Mouse (Mus musculus): ENCODE measurements around the gene Dbndd2. TPM values are rescaled to one million over a fixed set of nuclear protein-coding genes. Genes with fewer than 3 reads are reported as not detected.

The Dbndd2 gene
- polyA plus RNA-seq, 2 experiments = 4.0 to 5.8 TPM

DNA sequence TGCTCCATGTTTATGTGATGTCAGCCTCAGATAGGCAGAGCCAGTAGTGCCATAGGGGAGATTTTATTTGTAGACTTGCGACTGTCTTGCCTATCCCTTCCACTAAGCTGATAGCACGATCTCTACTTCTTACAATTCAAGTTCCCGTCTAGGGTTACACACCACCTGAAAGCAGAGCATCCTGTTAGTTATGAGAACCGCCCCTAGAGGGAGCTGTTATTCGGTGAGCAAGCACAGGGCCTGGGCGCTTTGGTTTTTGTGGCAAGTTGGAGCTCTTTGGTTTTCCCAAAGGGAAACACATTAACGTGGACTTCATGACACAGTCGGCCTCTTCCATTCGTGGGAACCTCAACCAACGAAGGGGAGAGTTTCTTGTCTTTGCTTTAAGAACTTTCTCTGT lies 15.7 kb upstream of the Dbndd2 start:
- no peak overlapping the region for H3K27ac ChIP-seq
- H3K4me3 ChIP-seq (ENCODE audit: insufficient read depth in 1 of 2, low read depth in 2 of 2, low read length in 2 of 2) = no peak overlapping the region
- TF ChIP-seq EP300 (IDR thresholded peaks at IDR 0.05; ENCODE audit: low read depth) = no peak
- TF ChIP-seq CTCF (IDR thresholded peaks at IDR 0.05; ENCODE audit: low read depth) = peak; percentile 73
- H3K4me1 ChIP-seq (replicated peaks; ENCODE audit: control insufficient read depth in 2 of 2, insufficient read depth in 2 of 2, low read length in 1 of 2) = peaks cover 0 to 4% of the 10 kb centered on the region in 2 experiments; a peak in 1 of 4 replicates
- no peak overlapping the region for H3K4me2 ChIP-seq (ENCODE audit: low read depth)
- 16% methylated on average over 10 of the region's 10 CpGs for WGBS (ENCODE audit: insufficient replicate concordance)
- no peaks in the 10 kb centered on the region for H3K36me3 ChIP-seq (replicated peaks; ENCODE audit: control insufficient read depth, insufficient read depth, low read depth)
- ATAC-seq (ENCODE audit: insufficient read depth) = no peak
- peak in 2 of 3 experiments; percentile 26 to 37 for DNase-seq (ENCODE audit: low read depth in 3 of 3, low spot score in 3 of 3)
- no peaks in the 10 kb centered on the region for H3K9me3 ChIP-seq (ENCODE audit: control insufficient read depth, low read length)
- no peak overlapping the region for H3K9ac ChIP-seq (replicated peaks)
- H3K27me3 ChIP-seq (ENCODE audit: control insufficient read depth, insufficient read depth, low read length) = no peaks in the 10 kb centered on the region

DNA sequence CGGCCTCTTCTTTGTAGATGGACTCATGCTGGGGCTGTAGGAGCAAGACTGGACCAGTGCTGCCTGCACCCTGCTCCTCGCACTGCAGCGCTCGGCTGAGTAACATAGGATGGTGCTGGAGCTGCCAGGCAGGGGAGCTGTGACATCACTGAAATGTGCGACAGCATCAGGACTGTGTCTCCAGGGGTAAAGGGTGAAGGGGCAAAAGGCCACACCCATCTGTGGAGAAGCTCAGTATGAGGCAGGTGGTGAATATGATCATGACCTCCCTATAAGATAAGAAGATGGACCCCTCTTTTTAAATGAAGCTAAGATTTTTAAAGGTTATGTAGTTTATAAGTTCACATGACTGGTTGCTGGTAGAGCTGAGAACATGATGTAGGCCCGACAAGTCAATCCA lies 12.3 kb upstream of the Dbndd2 start, which contains the start of gene Trp53tg5:
Gene Trp53tg5 (minus strand): TSS at position 101 of the 400 bp plus-strand sequence.
- Histone ChIP-seq H3K4me3 (ENCODE audit: insufficient read depth in 1 of 2, low read depth in 2 of 2, low read length in 2 of 2) (no peak within 1 kb of the TSS), H3K4me1 (replicated peaks; ENCODE audit: control insufficient read depth in 2 of 2, insufficient read depth in 2 of 2, low read length in 1 of 2) (no peaks in the 10 kb centered on the region), H3K27ac (no peak within 1 kb of the TSS), H3K9me3 (ENCODE audit: control insufficient read depth, low read length) (no peaks in the 10 kb centered on the region), H3K36me3 (replicated peaks; ENCODE audit: control insufficient read depth, insufficient read depth, low read depth) (no peaks in the 10 kb centered on the region), H3K9ac (replicated peaks) (no peak within 1 kb of the TSS), H3K4me2 (ENCODE audit: low read depth) (no peak within 1 kb of the TSS), H3K27me3 (ENCODE audit: control insufficient read depth, insufficient read depth, low read length) (no peaks in the 10 kb centered on the region)
- TF ChIP-seq EP300 (IDR thresholded peaks at IDR 0.05; ENCODE audit: low read depth) (no peak), CTCF (IDR thresholded peaks at IDR 0.05; ENCODE audit: low read depth) (no peak)
- DNase-seq (ENCODE audit: low read depth in 3 of 3, low spot score in 3 of 3) (no peak), ATAC-seq (ENCODE audit: insufficient read depth) (no peak)
- 68% methylated on average over 6 of the region's 6 CpGs for WGBS (ENCODE audit: insufficient replicate concordance)

DNA sequence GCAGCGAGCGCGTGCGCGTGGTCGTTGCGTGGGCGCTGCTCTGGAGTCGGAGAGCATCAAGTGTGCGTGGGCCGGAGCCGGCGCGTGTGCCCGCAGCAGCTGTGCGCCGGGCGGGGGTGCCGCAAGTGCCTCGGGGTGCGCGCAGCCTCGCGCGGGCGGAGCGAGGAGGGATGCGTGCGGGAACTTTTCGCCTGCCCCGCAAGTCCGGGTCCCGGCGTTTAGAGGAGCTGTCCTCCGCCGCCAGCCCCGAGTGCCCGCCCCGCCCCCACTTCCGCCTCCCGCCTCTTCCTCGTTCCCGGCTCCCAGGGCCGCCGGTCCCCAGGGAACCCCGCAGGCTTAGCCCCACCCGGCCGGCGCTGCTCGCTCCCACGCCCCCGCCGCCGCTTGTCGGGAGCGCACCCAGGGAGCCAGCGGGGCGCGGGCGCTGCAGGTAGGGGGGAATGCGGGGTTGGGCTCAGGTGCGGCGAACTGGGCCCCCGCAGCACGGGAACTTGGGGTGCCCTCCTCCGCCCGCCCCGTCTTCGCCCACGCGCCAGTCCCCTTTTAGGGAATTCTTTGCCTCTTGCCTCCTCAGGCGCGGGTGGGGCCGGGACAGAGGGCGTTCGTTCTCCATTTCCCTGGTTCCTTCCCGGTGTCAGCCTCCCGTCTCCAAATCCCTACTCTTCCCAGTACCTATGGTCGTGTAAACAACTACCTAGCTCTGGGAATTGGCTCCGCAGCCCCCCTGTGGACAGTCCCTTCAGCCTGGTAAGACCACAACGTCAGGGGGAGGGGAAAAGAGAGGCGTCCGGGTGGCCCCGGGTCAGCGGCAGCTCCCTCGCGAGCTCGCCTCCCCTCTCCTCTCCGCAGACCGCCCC lies 580 bp downstream of the Dbndd2 start:
- Histone ChIP-seq H3K9ac (replicated peaks) (no peak overlapping the region), H3K4me2 (ENCODE audit: low read depth) (peak overlapping the region; percentile 66), H3K4me1 (replicated peaks; ENCODE audit: control insufficient read depth in 2 of 2, insufficient read depth in 2 of 2, low read length in 1 of 2) (no peaks in the 10 kb centered on the region), H3K27me3 (ENCODE audit: control insufficient read depth, insufficient read depth, low read length) (peaks cover 28% of the 10 kb centered on the region), H3K36me3 (replicated peaks; ENCODE audit: control insufficient read depth, insufficient read depth, low read depth) (no peaks in the 10 kb centered on the region), H3K27ac (no peak overlapping the region), H3K9me3 (ENCODE audit: control insufficient read depth, low read length) (no peaks in the 10 kb centered on the region), H3K4me3 (ENCODE audit: insufficient read depth in 1 of 2, low read depth in 2 of 2, low read length in 2 of 2) (peak overlapping the region; percentile 36 to 59)
- 1% methylated on average over 79 of the region's 90 CpGs for WGBS (ENCODE audit: insufficient replicate concordance)
- ATAC-seq (ENCODE audit: insufficient read depth) (0 out of 2 replicates have a peak, but pooled peaks have one; percentile 26), DNase-seq (ENCODE audit: low read depth in 3 of 3, low spot score in 3 of 3) (no peak)
- TF ChIP-seq CTCF (IDR thresholded peaks at IDR 0.05; ENCODE audit: low read depth) = no peak
- no peak for TF ChIP-seq EP300 (IDR thresholded peaks at IDR 0.05; ENCODE audit: low read depth)

DNA sequence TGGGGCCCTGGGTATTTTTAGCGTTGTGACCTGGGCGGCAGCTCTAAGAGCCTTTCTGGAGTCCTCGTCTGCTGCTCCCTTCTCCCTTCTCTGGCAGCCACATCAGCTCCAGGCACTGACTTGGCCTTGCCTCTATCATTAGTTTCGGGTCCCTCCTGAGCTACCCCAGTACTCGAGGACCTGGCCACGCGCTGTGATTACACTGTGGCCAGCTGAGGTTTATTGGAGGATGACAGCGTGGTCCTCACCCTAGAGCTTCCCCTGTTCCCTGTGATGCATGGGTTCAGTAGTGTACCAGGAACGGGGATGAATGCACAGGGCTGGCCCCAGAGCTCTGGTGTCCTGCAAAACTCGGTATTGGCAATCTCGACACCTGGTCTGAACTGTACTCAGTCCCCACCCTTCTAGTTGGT lies 1.2 kb downstream of the Dbndd2 start:
- Histone ChIP-seq H3K9ac (replicated peaks) (no peak overlapping the region), H3K27ac (no peak overlapping the region), H3K27me3 (ENCODE audit: control insufficient read depth, insufficient read depth, low read length) (peaks cover 28% of the 10 kb centered on the region), H3K4me1 (replicated peaks; ENCODE audit: control insufficient read depth in 2 of 2, insufficient read depth in 2 of 2, low read length in 1 of 2) (no peaks in the 10 kb centered on the region), H3K9me3 (ENCODE audit: control insufficient read depth, low read length) (no peaks in the 10 kb centered on the region), H3K36me3 (replicated peaks; ENCODE audit: control insufficient read depth, insufficient read depth, low read depth) (no peaks in the 10 kb centered on the region), H3K4me2 (ENCODE audit: low read depth) (peak overlapping the region; percentile 66), H3K4me3 (ENCODE audit: insufficient read depth in 1 of 2, low read depth in 2 of 2, low read length in 2 of 2) (peak overlapping the region; percentile 36 to 59; a peak in 3 of 4 replicates)
- no peak for TF ChIP-seq EP300 (IDR thresholded peaks at IDR 0.05; ENCODE audit: low read depth)
- ATAC-seq (ENCODE audit: insufficient read depth) (no peak), DNase-seq (ENCODE audit: low read depth in 3 of 3, low spot score in 3 of 3) (no peak)
- 10% methylated on average over 11 of the region's 11 CpGs for WGBS (ENCODE audit: insufficient replicate concordance)

DNA sequence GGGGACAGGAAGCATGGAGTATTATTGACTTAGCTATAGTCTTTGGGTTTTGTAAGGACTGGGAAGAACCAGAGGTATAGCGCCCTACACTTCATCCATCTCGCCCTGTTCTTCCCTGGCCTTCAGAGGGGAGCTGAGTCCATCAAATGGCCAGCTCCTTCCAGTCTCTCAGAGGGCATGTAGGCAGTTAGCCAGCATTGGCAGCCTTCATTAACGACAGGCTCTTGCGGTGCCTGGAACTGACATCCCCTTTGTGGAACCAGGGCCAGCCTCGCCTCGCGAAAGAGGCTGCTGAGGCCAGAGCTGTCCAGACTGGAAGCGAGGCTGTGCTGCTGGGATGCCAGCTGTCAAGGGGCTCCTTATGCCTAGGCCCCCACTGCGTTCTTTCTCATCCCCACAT lies 1.9 kb downstream of the Dbndd2 start:
- ATAC-seq (ENCODE audit: insufficient read depth) (no peak), DNase-seq (ENCODE audit: low read depth in 3 of 3, low spot score in 3 of 3) (no peak)
- H3K27me3 ChIP-seq (ENCODE audit: control insufficient read depth, insufficient read depth, low read length) = peaks cover 28% of the 10 kb centered on the region
- 60% methylated on average over 9 of the region's 9 CpGs for WGBS (ENCODE audit: insufficient replicate concordance)
- H3K9ac ChIP-seq (replicated peaks) = no peak overlapping the region
- no peak overlapping the region for H3K4me3 ChIP-seq (ENCODE audit: insufficient read depth in 1 of 2, low read depth in 2 of 2, low read length in 2 of 2)
- no peaks in the 10 kb centered on the region for H3K36me3 ChIP-seq (replicated peaks; ENCODE audit: control insufficient read depth, insufficient read depth, low read depth)
- no peak overlapping the region for H3K27ac ChIP-seq
- H3K4me2 ChIP-seq (ENCODE audit: low read depth) = no peak overlapping the region
- no peaks in the 10 kb centered on the region for H3K9me3 ChIP-seq (ENCODE audit: control insufficient read depth, low read length)
- TF ChIP-seq CTCF (IDR thresholded peaks at IDR 0.05; ENCODE audit: low read depth) = no peak
- no peak for TF ChIP-seq EP300 (IDR thresholded peaks at IDR 0.05; ENCODE audit: low read depth)
- no peaks in the 10 kb centered on the region for H3K4me1 ChIP-seq (replicated peaks; ENCODE audit: control insufficient read depth in 2 of 2, insufficient read depth in 2 of 2, low read length in 1 of 2)

All from liver, embryonic 14.5 days (tissue).